Mouse (Mus musculus) cerebral cortex, adult 2 months (tissue): ENCODE data around the gene Rnf166.

Source experiments
- WGBS: fragments of 180-500 bp; shearing (Covaris S2); methylation state at CpG from one replicate; pipeline ENCODE4 v1.1.7; 2018; 5-methylcytosine and 5-hydroxymethylcytosine counted together

Rnf166 gene

GRCm38 (mm10) chr8:122441326-122441725, 34.5 kb downstream of the Rnf166 start:
- 94% methylated on average over 1 of the region's 1 CpGs for WGBS

- 90% methylated on average over 16 of the region's 16 CpGs for WGBS
Observed at GRCm38 (mm10) chr8:122439336-122439735, 36.5 kb downstream of the Rnf166 start.

- WGBS, result 91% methylated on average over 13 of the region's 13 CpGs
Observed at GRCm38 (mm10) chr8:122437708-122438331, 38.0 kb downstream of the Rnf166 start.

- WGBS, result 90% methylated on average over 20 of the region's 20 CpGs
Observed at GRCm38 (mm10) chr8:122436586-122437125, 39.2 kb downstream of the Rnf166 start.

GRCm38 (mm10) chr8:122436146-122436545, 39.7 kb downstream of the Rnf166 start:
- 96% methylated on average over 9 of the region's 9 CpGs for WGBS

- WGBS, result 91% methylated on average over 6 of the region's 6 CpGs
Observed at GRCm38 (mm10) chr8:122435375-122435774, 40.5 kb downstream of the Rnf166 start.

- WGBS, result 79% methylated on average over 11 of the region's 11 CpGs
Observed at GRCm38 (mm10) chr8:122433269-122433905, 42.5 kb downstream of the Rnf166 start.

GRCm38 (mm10) chr8:122432443-122433268, 43.2 kb downstream of the Rnf166 start, which contains the start of gene Cyba:
TSS of gene Cyba (minus strand) at chr8:122432930.
- WGBS, result 29% methylated on average over 45 of the region's 45 CpGs

- WGBS, result 59% methylated on average over 18 of the region's 18 CpGs
Observed at GRCm38 (mm10) chr8:122431694-122432442, 44.0 kb downstream of the Rnf166 start.

- 91% methylated on average over 3 of the region's 3 CpGs for WGBS
Observed at GRCm38 (mm10) chr8:122430646-122431045, 45.2 kb downstream of the Rnf166 start.

- WGBS, result 68% methylated on average over 10 of the region's 10 CpGs
Observed at GRCm38 (mm10) chr8:122430058-122430636, 45.7 kb downstream of the Rnf166 start.

GRCm38 (mm10) chr8:122428163-122428562, 47.7 kb downstream of the Rnf166 start:
- WGBS, result 90% methylated on average over 9 of the region's 9 CpGs

GRCm38 (mm10) chr8:122427607-122428006, 48.3 kb downstream of the Rnf166 start:
- 93% methylated on average over 7 of the region's 7 CpGs for WGBS

GRCm38 (mm10) chr8:122426145-122426544, 49.7 kb downstream of the Rnf166 start:
- 82% methylated on average over 9 of the region's 9 CpGs for WGBS

- WGBS, result 51% methylated on average over 5 of the region's 5 CpGs
Observed at GRCm38 (mm10) chr8:122423659-122424058, 52.2 kb downstream of the Rnf166 start.

GRCm38 (mm10) chr8:122423217-122423616, 52.6 kb downstream of the Rnf166 start:
- WGBS, result 87% methylated on average over 24 of the region's 24 CpGs

GRCm38 (mm10) chr8:122421376-122422070, 54.3 kb downstream of the Rnf166 start, which contains the start of gene Il17c:
TSS of gene Il17c (plus strand) at chr8:122422020.
- WGBS, result 82% methylated on average over 14 of the region's 14 CpGs

- WGBS, result 39% methylated on average over 9 of the region's 9 CpGs
Observed at GRCm38 (mm10) chr8:122419881-122420555, 55.8 kb downstream of the Rnf166 start.
